Mouse (Mus musculus) lung, postnatal 0 days (tissue): ENCODE data around the gene Ell. TPM values are rescaled to one million over a fixed set of nuclear protein-coding genes. Genes with fewer than 3 reads are reported as not detected.

ENCODE experiments used
- ATAC-seq: fragments of 200-750 bp; cut with Nextera tagmentation; 2 replicates; pipeline ENCODE4 v1.8.0; 2017; ENCODE audit warnings: moderate library complexity
- DNase-seq: peaks from one replicate; pipeline ENCODE4 v3.0.0-alpha.2; 2016; ENCODE audit warnings: low spot score
- H3K27ac ChIP-seq: fragments of 300-500 bp; sonication (generic); 2 replicates; pipeline ENCODE4 v1.5.1; 2014; ENCODE audit warnings: antibody characterized with exemption, mild to moderate bottlenecking, low read length, mixed read lengths
- H3K27me3 ChIP-seq: fragments of 300-500 bp; sonication (generic); replicated peaks from 2 replicates; pipeline ENCODE4 v1.6.1; 2014; ENCODE audit warnings: low read length, mixed read lengths; ENCODE audit not compliant: insufficient read depth
- H3K36me3 ChIP-seq: fragments of 300-500 bp; sonication (generic); 2 replicates; pipeline ENCODE4 v1.6.1; 2014; ENCODE audit warnings: low read length, mixed read lengths; ENCODE audit not compliant: insufficient read depth
- H3K4me1 ChIP-seq: fragments of 300-500 bp; sonication (generic); 2 replicates; pipeline ENCODE4 v1.6.1; 2014; ENCODE audit warnings: antibody characterized with exemption, low read depth, low read length, mixed read lengths; ENCODE audit not compliant: insufficient read depth
- H3K4me2 ChIP-seq: fragments of 300-500 bp; sonication (generic); replicated peaks from 2 replicates; pipeline ENCODE4 v1.6.1; 2014; ENCODE audit warnings: low read depth, mild to moderate bottlenecking, low read length, moderate library complexity, mixed read lengths
- H3K4me3 ChIP-seq: fragments of 300-500 bp; sonication (generic); 2 replicates; pipeline ENCODE4 v1.5.1; 2014; ENCODE audit warnings: low read depth, low read length
- H3K9ac ChIP-seq: fragments of 300-500 bp; sonication (generic); replicated peaks from 2 replicates; pipeline ENCODE4 v1.6.1; 2014; ENCODE audit warnings: low read depth, mild to moderate bottlenecking
- H3K9me3 ChIP-seq: fragments of 300-500 bp; sonication (generic); 2 replicates; pipeline ENCODE4 v1.6.1; 2016; ENCODE audit warnings: low read length, mixed read lengths
- CTCF ChIP-seq: IDR thresholded peaks from 2 replicates; pipeline ENCODE4 v1.5.1; 2016; ENCODE audit warnings: antibody characterized with exemption, mild to moderate bottlenecking
- EP300 ChIP-seq: IDR thresholded peaks from 2 replicates; pipeline ENCODE4 v1.6.1; 2016; ENCODE audit warnings: antibody characterized with exemption, mild to moderate bottlenecking, control low read depth
- WGBS: fragments of 180-500 bp; shearing (Covaris S2); extraction: QIAGEN DNeasy Blood & Tissue Kit; methylation state at CpG from one replicate; pipeline ENCODE4 v1.1.7; 2014; 5-methylcytosine and 5-hydroxymethylcytosine counted together
- polyA plus RNA-seq: library from polyadenylated mRNA; unstranded; fragments of >200 nt; fragmentation: Nextera tagmentation; extraction: Ambion mirVana; gene quantifications from 2 replicates; pipeline ENCODE4 v1.2.1, GENCODE M21; 2015

Ell gene
- polyA plus RNA-seq, 1 experiment from 2014 or later: 13.0 TPM

DNA sequence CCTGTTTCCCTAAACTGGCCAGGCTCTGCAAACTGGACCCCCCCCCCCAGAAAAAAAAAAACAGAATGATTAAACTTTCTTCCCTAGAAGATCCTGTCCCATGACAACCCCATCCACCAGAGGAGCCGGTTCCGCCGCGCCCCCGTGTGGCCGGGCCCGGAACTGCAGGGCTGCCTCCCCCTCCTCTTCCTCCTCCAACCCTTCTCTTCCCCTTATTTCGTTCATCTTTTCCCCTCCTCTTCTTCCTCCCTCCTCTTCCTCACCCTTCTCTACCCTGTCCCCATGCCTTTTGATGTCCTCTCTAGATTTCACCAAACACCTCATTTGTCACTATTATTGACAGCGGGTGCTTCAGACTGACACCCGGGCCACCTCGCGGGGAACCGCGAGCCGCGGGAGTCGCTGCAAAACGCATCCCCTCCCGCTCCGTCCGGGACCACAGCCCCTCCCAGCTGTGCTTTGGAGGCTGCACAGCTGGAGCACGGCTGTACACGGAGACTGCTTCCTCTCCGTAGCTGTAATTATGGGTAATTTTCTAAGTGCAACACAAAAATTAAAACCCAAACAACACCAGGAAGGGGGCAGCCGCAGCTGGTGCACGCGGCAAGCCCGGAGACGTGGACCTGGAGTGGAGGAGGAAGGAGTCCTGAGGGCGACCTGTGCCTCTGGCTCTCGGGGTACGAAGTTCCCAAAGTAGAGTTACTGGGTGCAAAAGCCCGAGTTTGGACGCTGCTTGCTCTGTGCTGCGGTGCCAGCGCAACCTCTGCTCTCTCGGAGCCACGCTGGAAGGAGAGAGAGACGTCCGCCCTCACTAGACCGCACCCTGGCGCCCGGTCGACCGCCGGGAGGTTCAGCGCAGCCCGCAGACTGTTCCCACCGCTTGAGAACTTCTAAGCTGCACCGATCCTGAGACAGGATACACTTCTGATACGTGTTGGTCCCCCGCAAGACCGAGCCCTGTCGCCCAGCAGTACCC is 71.8 kb downstream of the Ell start:
- TF ChIP-seq EP300: no peak
- peak; percentile 90 for TF ChIP-seq CTCF
- under 1% methylated on average over 54 of the region's 54 CpGs for WGBS
- Histone ChIP-seq H3K27me3 (no peaks in the 10 kb centered on the region), H3K36me3 (no peaks in the 10 kb centered on the region), H3K4me1 (peaks cover 8% of the 10 kb centered on the region; the same call in 1 of the 2 replicates), H3K4me3 (peak overlapping the region; percentile 44), H3K9ac (peak overlapping the region; percentile 26; the same call in 1 of the 2 replicates), H3K27ac (peak overlapping the region; percentile 98), H3K9me3 (no peaks in the 10 kb centered on the region), H3K4me2 (peak overlapping the region; percentile 97)
- DNase-seq (peak; percentile 79), ATAC-seq (peak; percentile 14)

DNA sequence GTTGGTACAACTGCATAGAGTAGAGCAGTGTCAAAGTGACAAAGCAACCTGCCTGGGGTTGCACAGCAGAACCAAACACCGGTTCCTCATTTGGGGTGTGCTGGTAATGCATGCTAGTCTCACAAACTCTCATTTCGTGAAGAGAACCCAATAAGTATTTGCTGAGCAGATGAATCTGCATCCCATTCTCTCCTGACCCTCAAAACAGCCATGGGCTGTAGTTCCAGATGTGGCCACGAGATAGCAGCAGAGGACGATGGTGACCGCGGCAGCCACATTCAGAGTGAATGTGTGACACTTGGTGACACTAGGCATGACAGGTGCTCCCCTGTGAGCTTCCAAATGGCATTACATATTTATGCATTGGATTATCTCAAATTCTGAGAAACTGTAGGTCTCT is 72.6 kb downstream of the Ell start:
- TF ChIP-seq CTCF (peak; percentile 98), EP300 (no peak)
- DNase-seq (peak; percentile 80), ATAC-seq (no peak)
- H3K4me2 ChIP-seq: peak overlapping the region; percentile 97
- no peaks in the 10 kb centered on the region for H3K27me3 ChIP-seq
- no peaks in the 10 kb centered on the region for H3K36me3 ChIP-seq
- WGBS: under 1% methylated on average over 6 of the region's 6 CpGs
- H3K9me3 ChIP-seq: no peaks in the 10 kb centered on the region
- peak overlapping the region; percentile 98 for H3K27ac ChIP-seq
- H3K4me3 ChIP-seq: peak overlapping the region; percentile 44; the same call in 1 of the 2 replicates
- peaks cover 5% of the 10 kb centered on the region; the same call in 1 of the 2 replicates for H3K4me1 ChIP-seq
- peak overlapping the region; percentile 26; the same call in 1 of the 2 replicates for H3K9ac ChIP-seq

DNA sequence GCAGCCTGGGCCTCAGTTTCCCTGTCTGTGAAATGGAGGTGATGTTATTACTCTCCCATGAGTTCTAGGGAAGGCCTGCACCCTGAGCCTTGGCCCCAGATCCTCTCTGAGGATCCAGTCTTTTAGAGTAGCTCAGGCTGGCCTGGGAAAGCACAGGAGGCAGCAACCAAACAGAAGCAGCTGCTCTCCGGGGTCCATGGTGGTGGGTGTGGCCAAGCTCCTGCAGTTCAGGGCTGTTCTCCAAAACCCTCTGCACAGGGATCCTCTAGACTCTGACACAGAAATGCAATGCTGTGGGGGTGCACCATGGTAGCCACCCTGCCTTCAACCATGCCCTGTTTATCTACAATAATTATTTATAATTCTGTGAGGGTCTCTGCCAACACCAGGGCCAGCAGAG is 74.5 kb downstream of the Ell start:
- H3K9me3 ChIP-seq: no peaks in the 10 kb centered on the region
- no peaks in the 10 kb centered on the region for H3K27me3 ChIP-seq
- no peak overlapping the region for H3K4me2 ChIP-seq
- TF ChIP-seq CTCF: no peak
- no peak for TF ChIP-seq EP300
- H3K36me3 ChIP-seq: no peaks in the 10 kb centered on the region
- no peak overlapping the region for H3K4me3 ChIP-seq
- 20% methylated on average over 1 of the region's 1 CpGs for WGBS
- H3K4me1 ChIP-seq: peaks cover 3% of the 10 kb centered on the region; the same call in 1 of the 2 replicates
- ATAC-seq (no peak), DNase-seq (no peak)
- no peak overlapping the region for H3K27ac ChIP-seq
- no peak overlapping the region for H3K9ac ChIP-seq

DNA sequence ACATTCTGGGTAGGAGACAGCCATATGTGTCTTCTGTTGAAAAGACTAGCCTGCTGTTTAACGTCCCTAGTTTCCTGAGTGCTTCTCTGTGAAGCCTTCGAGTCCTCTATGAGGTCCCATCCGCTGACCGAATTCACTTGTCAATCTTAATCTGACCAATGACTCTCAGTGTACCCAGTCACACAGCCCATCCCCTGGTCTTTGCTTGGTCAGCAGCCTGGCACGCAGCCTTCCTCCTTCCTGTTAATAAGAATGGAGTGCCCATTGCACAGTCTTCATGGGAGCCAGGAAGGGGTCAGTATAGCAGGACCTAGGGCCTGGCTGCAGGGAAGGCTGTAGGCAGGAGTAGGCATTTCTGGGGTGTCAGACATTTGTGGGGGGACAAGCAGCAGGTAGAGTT is 75.2 kb downstream of the Ell start:
- TF ChIP-seq EP300 (no peak), CTCF (no peak)
- peak; percentile 24 for DNase-seq
- H3K27ac ChIP-seq: no peak overlapping the region
- no peaks in the 10 kb centered on the region; the same call in 1 of the 2 replicates for H3K4me1 ChIP-seq
- no peaks in the 10 kb centered on the region for H3K9me3 ChIP-seq
- H3K9ac ChIP-seq: no peak overlapping the region
- no peaks in the 10 kb centered on the region for H3K27me3 ChIP-seq
- no peak for ATAC-seq
- 59% methylated on average over 5 of the region's 5 CpGs for WGBS
- no peak overlapping the region for H3K4me2 ChIP-seq
- H3K36me3 ChIP-seq: no peaks in the 10 kb centered on the region
- no peak overlapping the region for H3K4me3 ChIP-seq

DNA sequence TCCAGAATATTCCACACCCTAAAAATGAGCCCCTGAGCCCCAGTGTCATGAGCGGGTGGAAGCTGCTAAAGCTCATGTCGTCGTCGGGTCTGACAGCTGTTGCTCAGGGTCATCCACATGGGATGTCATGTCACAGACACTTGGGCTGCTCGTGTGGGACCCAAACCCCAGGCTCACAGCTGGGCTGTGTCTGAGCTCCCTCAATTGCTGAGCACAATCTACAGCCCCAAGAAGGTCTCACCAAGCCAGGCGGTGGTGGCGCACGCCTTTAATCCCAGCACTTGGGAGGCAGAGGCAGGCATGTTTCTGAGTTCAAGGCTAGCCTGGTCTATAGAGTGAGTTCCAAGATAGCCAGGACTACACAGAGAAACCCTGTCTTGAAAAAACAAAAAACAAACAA is 76.0 kb downstream of the Ell start:
- H3K36me3 ChIP-seq: no peaks in the 10 kb centered on the region
- H3K4me2 ChIP-seq: no peak overlapping the region
- DNase-seq (no peak), ATAC-seq (no peak)
- no peak for TF ChIP-seq EP300
- no peak for TF ChIP-seq CTCF
- H3K27me3 ChIP-seq: no peaks in the 10 kb centered on the region
- H3K4me1 ChIP-seq: no peaks in the 10 kb centered on the region; the same call in 1 of the 2 replicates
- H3K9me3 ChIP-seq: no peaks in the 10 kb centered on the region
- no peak overlapping the region for H3K4me3 ChIP-seq
- 75% methylated on average over 8 of the region's 8 CpGs for WGBS
- H3K9ac ChIP-seq: no peak overlapping the region
- H3K27ac ChIP-seq: no peak overlapping the region

DNA sequence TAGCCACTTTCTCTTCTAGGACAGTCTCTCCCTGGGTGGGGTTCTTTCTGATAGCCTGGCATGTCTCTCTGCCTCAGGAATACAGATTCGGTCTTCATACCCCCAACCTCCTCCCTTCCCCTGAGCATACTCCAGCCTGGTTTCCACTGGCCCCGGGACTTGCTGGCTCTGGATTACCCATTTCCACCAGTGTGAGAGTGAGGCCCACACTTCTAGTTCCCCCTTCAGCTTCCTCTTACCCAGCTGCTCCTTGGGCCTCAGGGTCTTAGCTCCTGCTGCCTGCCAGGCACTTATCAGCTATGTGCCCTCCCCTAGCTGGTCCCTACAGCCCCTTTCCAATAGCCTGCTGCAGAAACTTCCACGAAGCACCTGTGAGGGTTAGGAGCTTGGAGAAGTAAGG is 76.6 kb downstream of the Ell start, which contains the start of gene Lrrc25:
TSS of gene Lrrc25 (plus strand) at position 262 of the 400 bp plus-strand sequence.
- no peak for TF ChIP-seq CTCF
- TF ChIP-seq EP300: no peak
- Histone ChIP-seq H3K9me3 (no peaks in the 10 kb centered on the region), H3K27ac (no peak within 1 kb of the TSS), H3K27me3 (no peaks in the 10 kb centered on the region), H3K4me1 (no peaks in the 10 kb centered on the region; the same call in 1 of the 2 replicates), H3K9ac (no peak within 1 kb of the TSS), H3K4me3 (0 out of 2 replicates have a peak within 1 kb of the TSS, but pooled peaks have one; percentile 0), H3K4me2 (no peak within 1 kb of the TSS), H3K36me3 (no peaks in the 10 kb centered on the region)
- no peak for ATAC-seq
- peak; percentile 16 for DNase-seq
- 76% methylated on average over 3 of the region's 3 CpGs for WGBS
